Mouse (Mus musculus) intestine, postnatal 0 days (tissue): ENCODE measurements around the gene Cdk2ap2. TPM values are rescaled to one million over a fixed set of nuclear protein-coding genes. Genes with fewer than 3 reads are reported as not detected.

Source experiments
- ATAC-seq: fragments of 200-750 bp; cut with Nextera tagmentation; 2 replicates; pipeline ENCODE4 v1.8.0; 2017; ENCODE audit warnings: mild to moderate bottlenecking, moderate TSS enrichment, moderate library complexity
- H3K27ac ChIP-seq: fragments of 300-500 bp; sonication (generic); 2 replicates; pipeline ENCODE4 v1.5.1; 2014; ENCODE audit warnings: mild to moderate bottlenecking, low read depth, low read length, moderate library complexity
- H3K27me3 ChIP-seq: fragments of 300-500 bp; sonication (generic); replicated peaks from 2 replicates; pipeline ENCODE4 v1.6.1; 2014; ENCODE audit warnings: low read length, mixed read lengths; ENCODE audit not compliant: control insufficient read depth, insufficient read depth
- H3K36me3 ChIP-seq: fragments of 300-500 bp; sonication (generic); 2 replicates; pipeline ENCODE4 v1.6.1; 2014; ENCODE audit warnings: mild to moderate bottlenecking, moderate library complexity; ENCODE audit not compliant: control insufficient read depth, insufficient read depth
- H3K4me1 ChIP-seq: fragments of 300-500 bp; sonication (generic); replicated peaks from 2 replicates; pipeline ENCODE4 v1.6.1; 2014; ENCODE audit warnings: antibody characterized with exemption, low read length, mixed read lengths; ENCODE audit not compliant: control insufficient read depth, insufficient read depth
- H3K4me2 ChIP-seq: fragments of 300-500 bp; sonication (generic); replicated peaks from 2 replicates; pipeline ENCODE4 v1.6.1; 2014; ENCODE audit warnings: low read depth, mild to moderate bottlenecking, moderate library complexity
- H3K4me3 ChIP-seq: fragments of 300-500 bp; sonication (generic); 2 replicates; pipeline ENCODE4 v1.5.1; 2014; ENCODE audit warnings: low read depth, low read length
- H3K9ac ChIP-seq: fragments of 300-500 bp; sonication (generic); 2 replicates; pipeline ENCODE4 v1.6.1; 2014; ENCODE audit warnings: mild to moderate bottlenecking, low read depth, low read length
- H3K9me3 ChIP-seq: fragments of 300-500 bp; sonication (generic); 2 replicates; pipeline ENCODE4 v1.6.1; 2016; ENCODE audit warnings: mixed run types; ENCODE audit not compliant: control insufficient read depth
- CTCF ChIP-seq: sonication (generic); IDR thresholded peaks from 2 replicates; pipeline ENCODE4 v1.5.1; 2016; ENCODE audit warnings: low read depth, mild to moderate bottlenecking, control low read depth, antibody characterized with exemption, moderate library complexity
- WGBS: fragments of 180-500 bp; shearing (Covaris S2); extraction: QIAGEN DNeasy Blood & Tissue Kit; methylation state at CpG from one replicate; pipeline ENCODE4 v1.1.7; 2014; 5-methylcytosine and 5-hydroxymethylcytosine counted together
- polyA plus RNA-seq: library from polyadenylated mRNA; unstranded; fragments of >200 nt; fragmentation: Nextera tagmentation; extraction: Ambion mirVana; gene quantifications from 2 replicates; pipeline ENCODE4 v1.2.1, GENCODE M21; 2015

Cdk2ap2 gene
- polyA plus RNA-seq, 1 experiment from 2014 or later, result 108 TPM

DNA sequence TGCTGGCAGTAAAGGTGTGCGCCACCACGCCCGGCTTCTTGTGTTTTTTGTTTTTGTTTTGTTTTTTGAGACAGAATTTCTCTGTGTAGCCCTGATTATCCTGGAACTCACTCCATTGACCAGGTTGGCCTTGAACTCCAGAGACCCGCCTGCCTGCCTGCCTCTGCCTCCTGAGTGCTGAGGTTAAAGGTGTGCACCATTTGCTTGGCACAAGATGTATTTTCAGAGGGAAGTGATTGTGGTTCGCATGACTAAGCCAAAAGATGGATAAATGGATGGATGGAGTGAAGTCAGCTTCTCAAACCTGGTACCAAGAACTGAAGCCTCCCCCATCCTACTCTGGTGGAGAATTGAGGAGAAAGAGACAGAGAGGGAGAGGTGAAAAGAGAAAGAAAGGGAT is 42.4 kb upstream of the Cdk2ap2 start:
- Histone ChIP-seq H3K36me3 (no peaks in the 10 kb centered on the region), H3K27ac (no peak overlapping the region), H3K9ac (no peak overlapping the region), H3K27me3 (no peaks in the 10 kb centered on the region), H3K9me3 (no peaks in the 10 kb centered on the region), H3K4me2 (no peak overlapping the region), H3K4me1 (peaks cover 10% of the 10 kb centered on the region; the same call in 1 of the 2 replicates), H3K4me3 (no peak overlapping the region)
- no peak for ATAC-seq
- TF ChIP-seq CTCF, result no peak
- WGBS, result 88% methylated on average over 5 of the region's 5 CpGs

DNA sequence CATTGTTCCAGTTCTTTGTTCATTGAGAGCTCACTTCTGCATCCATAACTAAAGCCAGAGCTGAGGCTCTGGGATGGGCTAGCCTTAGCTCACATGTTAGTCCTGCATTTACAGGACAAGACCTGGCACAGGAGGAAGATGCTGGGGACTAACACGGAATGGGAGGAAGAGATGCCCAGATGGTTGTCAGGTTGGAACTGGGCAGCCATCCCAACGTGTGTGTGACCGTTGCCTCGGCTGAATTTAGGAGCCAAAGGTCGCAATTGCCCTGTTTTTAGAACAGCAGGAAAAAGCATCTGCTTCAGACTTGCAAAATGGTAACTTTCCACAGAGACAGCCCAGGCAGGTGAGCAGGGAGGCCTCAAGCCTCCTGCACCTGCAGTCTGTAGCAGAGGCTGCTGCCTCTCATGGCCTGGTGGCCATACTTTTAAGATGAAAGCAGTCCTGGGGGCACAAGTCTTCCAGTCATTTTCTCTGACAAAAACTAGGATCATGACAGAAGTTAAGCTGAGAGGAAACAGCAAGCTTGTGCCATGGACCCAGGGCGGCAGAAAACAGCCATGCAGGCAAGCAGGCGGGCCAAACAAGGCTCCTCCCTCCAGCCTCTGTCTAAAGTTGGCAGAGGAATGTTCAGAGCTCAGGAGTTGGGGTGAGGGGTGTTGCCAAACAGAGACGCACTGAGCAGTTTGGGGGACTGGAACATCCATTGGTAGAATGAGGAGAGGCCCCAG is 41.6 kb upstream of the Cdk2ap2 start:
- H3K4me3 ChIP-seq, result no peak overlapping the region
- no peak overlapping the region for H3K9ac ChIP-seq
- H3K9me3 ChIP-seq, result no peaks in the 10 kb centered on the region
- no peaks in the 10 kb centered on the region for H3K36me3 ChIP-seq
- peaks cover 10% of the 10 kb centered on the region; the same call in 1 of the 2 replicates for H3K4me1 ChIP-seq
- 0 out of 2 replicates have a peak overlapping the region, but pooled peaks have one; percentile 0 for H3K4me2 ChIP-seq
- WGBS, result 59% methylated on average over 8 of the region's 8 CpGs
- TF ChIP-seq CTCF, result no peak
- ATAC-seq, result no peak
- no peaks in the 10 kb centered on the region for H3K27me3 ChIP-seq
- H3K27ac ChIP-seq, result peak overlapping the region; percentile 69; the same call in 1 of the 2 replicates

DNA sequence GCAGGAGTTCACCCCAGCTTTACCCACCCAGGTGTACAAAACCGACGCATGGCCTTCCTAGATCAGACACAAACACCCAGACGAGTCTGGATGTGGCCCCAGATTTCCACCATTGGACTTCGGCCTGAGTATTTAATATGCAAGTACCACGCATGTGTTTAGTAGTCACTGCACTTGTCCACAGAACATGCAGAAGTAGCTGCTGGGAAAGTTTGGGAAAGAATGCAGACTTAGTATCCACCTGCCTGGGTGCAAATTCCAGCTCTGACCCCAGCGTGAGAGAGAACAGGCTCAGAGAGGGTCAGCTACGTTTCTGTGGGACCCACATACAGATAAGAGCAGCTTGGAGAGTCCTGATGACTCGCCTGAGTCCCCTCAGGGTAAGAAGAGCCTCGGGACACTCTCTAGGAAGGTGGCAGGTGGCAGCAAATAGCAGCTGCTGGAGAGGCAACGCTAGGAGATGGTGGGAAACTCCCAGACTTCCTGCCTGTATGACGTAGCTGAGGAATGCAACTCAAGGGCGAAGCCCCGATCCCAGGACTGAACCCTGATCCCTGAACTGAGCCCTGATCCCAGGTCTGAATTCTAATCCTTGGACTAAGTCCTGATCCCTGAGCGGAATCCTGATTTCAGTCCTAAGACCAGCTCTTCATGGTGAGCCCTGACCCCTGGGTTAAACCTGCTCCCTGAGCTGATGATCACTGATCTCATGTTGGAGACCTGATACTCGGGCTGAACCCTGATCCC is 40.9 kb upstream of the Cdk2ap2 start:
- WGBS, result 24% methylated on average over 15 of the region's 15 CpGs
- Histone ChIP-seq H3K4me1 (peaks cover 10% of the 10 kb centered on the region; the same call in 1 of the 2 replicates), H3K4me2 (0 out of 2 replicates have a peak overlapping the region, but pooled peaks have one; percentile 0), H3K9me3 (no peaks in the 10 kb centered on the region), H3K9ac (no peak overlapping the region), H3K36me3 (no peaks in the 10 kb centered on the region), H3K27me3 (no peaks in the 10 kb centered on the region), H3K27ac (peak overlapping the region; percentile 69), H3K4me3 (no peak overlapping the region)
- peak; percentile 50 for ATAC-seq
- peak; percentile 28 for TF ChIP-seq CTCF

DNA sequence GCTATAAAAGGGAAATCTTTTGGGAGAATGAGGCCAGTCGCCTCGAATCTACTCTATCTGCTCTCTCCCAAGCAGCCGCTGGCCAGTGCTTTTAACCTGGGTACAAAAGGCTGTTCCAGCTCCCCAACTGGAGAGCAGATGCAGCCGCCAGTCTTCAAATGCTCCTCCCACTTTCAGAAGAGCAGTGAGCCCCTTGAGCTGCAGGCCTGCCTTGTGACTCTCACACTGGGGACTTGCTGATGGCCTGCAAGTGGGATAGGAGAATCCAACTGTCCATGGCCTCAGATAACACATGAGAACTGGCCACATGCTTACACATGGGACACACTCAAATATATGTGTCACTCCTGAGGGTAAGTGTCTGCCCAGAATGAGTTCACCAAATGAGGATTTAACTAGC is 40.3 kb upstream of the Cdk2ap2 start:
- Histone ChIP-seq H3K4me3 (no peak overlapping the region), H3K9me3 (no peaks in the 10 kb centered on the region), H3K9ac (no peak overlapping the region), H3K4me1 (peaks cover 10% of the 10 kb centered on the region; the same call in 1 of the 2 replicates), H3K4me2 (no peak overlapping the region), H3K36me3 (no peaks in the 10 kb centered on the region), H3K27ac (peak overlapping the region; percentile 69), H3K27me3 (no peaks in the 10 kb centered on the region)
- TF ChIP-seq CTCF, result no peak
- 40% methylated on average over 4 of the region's 4 CpGs for WGBS
- ATAC-seq, result no peak

DNA sequence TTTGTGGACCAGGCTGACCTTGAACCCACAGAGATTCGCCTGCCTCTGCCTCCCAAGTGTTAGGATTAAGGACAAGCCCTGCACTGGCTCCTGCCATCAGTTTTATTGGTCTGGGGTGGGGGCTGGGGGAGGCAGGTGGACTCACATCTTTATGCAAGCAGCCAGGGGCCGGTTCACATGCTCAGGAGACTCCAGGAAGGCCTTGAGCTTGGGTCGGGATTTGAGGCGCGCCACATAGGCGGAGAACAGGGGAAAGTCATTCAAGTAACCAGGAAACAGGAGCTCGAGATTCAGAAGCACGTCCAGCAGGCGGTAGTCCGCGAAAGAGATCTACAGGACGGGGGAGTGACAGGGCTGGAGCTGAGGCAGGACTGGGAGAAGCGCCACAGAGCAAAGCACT is 39.6 kb upstream of the Cdk2ap2 start:
- no peak for ATAC-seq
- Histone ChIP-seq H3K4me3 (no peak overlapping the region), H3K9ac (no peak overlapping the region), H3K27me3 (no peaks in the 10 kb centered on the region), H3K36me3 (no peaks in the 10 kb centered on the region), H3K9me3 (no peaks in the 10 kb centered on the region), H3K27ac (no peak overlapping the region; the same call in 1 of the 2 replicates), H3K4me2 (no peak overlapping the region), H3K4me1 (peaks cover 10% of the 10 kb centered on the region; the same call in 1 of the 2 replicates)
- TF ChIP-seq CTCF, result no peak
- WGBS, result 72% methylated on average over 13 of the region's 13 CpGs

DNA sequence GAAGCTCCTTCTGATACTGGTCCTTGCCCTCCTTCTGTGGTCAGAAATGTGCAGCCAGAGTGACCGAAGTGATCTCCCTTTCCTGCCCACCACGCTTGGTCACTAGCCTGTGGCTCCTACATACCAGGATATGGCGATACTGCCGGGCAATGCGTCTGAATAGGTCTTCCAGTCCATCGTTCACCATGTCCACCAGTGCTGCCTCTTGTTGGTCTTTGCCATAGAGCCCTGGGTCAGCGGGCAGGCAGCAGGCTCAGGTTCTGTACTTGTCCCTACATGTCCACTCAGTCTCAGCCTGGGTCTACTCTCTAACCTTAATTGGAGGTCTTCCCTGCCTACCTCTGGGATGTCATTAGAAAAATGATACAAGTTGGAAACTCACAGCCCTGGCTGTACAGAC is 39.0 kb upstream of the Cdk2ap2 start:
- Histone ChIP-seq H3K4me2 (peak overlapping the region; percentile 44; the same call in 1 of the 2 replicates), H3K36me3 (no peaks in the 10 kb centered on the region), H3K9me3 (no peaks in the 10 kb centered on the region), H3K27me3 (no peaks in the 10 kb centered on the region), H3K4me1 (peaks cover 10% of the 10 kb centered on the region; the same call in 1 of the 2 replicates), H3K27ac (no peak overlapping the region), H3K9ac (no peak overlapping the region), H3K4me3 (no peak overlapping the region)
- no peak for ATAC-seq
- 97% methylated on average over 7 of the region's 7 CpGs for WGBS
- TF ChIP-seq CTCF, result no peak
